Mouse (Mus musculus) brain, embryonic 18.5 days (tissue): ENCODE data around the gene Olfr834.

Source experiments
- DNase-seq: peaks from one replicate; pipeline ENCODE4 v3.0.0-alpha.2; 2012; ENCODE audit warnings: low read depth, low spot score

Gene Olfr834

DNA sequence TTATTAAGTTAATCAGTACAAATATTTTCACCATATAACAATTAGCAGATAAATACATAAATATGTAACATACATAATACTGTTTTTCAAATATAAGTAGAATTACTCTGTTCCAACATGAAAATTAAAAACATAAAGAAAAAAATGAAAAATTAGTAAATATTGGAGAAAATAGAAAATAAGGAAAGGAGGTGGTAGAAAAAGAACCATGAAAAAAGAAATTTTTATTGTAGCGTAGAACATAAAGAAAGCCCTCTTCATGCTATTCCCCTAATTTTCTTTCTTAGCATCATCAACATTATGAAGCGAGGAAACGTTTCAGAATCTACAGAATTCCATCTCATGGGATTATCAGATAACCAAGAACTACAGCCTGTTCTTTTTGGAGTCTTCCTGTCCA, at the start of gene Olfr834:
Gene Olfr834, plus strand, starts transcription at position 301 of the 400 bp plus-strand sequence.
- DNase-seq = no peak

DNA sequence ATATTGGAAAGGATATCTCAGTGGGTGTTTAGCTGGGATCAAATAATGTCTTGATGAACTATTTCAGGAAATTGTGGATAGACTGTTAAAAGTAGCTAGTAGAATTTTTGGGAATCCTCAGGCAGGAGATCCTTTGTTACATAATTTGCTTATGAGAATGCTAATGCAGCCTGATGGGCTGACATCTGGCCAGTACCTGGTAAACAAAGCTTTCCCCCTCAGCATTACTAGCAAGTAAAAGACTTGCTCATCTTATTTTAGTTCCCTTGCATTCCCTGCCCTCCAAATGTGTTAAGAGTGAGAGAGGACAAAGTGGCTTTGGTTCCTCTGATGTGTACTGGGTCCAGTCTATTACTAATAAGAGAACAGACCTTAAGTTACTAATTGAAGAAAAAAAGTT, 25.8 kb upstream of the Olfr834 start:
- no peak for DNase-seq

DNA sequence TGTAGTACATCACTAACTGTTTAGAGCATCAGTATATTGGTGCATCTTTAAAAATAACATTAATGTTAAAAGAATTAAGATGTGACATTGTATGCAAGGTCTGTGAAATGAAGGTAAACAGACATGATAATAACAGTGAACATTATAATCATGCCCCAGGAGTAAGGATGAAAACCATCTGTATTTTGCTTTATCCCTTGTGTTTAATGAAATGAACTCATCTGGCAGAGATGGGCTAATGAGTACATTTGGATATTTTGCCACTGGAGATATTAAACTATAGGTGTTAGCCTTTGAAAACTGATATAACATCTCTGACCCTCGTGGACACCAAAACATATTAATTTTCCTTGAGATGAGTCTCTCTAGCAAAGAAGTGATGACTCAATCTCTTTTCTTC, 44.6 kb downstream of the Olfr834 start, which contains the start of gene Olfr835:
Gene Olfr835, plus strand, starts transcription at position 301 of the 400 bp plus-strand sequence.
- DNase-seq = no peak
